Mouse (Mus musculus) bone marrow macrophage, adult 2 months (primary cell): ENCODE results near the gene Babam2. TPM values are rescaled to one million over a fixed set of nuclear protein-coding genes. Genes with fewer than 3 reads are reported as not detected.

Experiments
- H3K27ac ChIP-seq: 2 replicates; pipeline ENCODE4 v1.5.1; 2012; ENCODE audit warnings: low read depth, low read length; ENCODE audit not compliant: insufficient read depth
- H3K4me1 ChIP-seq: 2 replicates; pipeline ENCODE4 v1.6.1; 2012; ENCODE audit warnings: low read length; ENCODE audit not compliant: control insufficient read depth, insufficient read depth
- H3K4me3 ChIP-seq: 2 replicates; pipeline ENCODE4 v1.5.1; 2012; ENCODE audit warnings: mild to moderate bottlenecking, low read length, moderate library complexity; ENCODE audit not compliant: insufficient read depth
- CTCF ChIP-seq: IDR thresholded peaks from 2 replicates; pipeline ENCODE4 v1.5.1; 2012; ENCODE audit warnings: low read depth, mild to moderate bottlenecking, low read length, moderate library complexity
- POLR2A ChIP-seq: IDR thresholded peaks from 2 replicates; pipeline ENCODE4 v1.6.1; 2012; ENCODE audit warnings: mild to moderate bottlenecking, low read depth, low read length, borderline replicate concordance
- polyA plus RNA-seq: library from polyadenylated mRNA; stranded (reverse); fragments of >200 nt; gene quantifications from 2 replicates; pipeline ENCODE4 v1.2.4, GENCODE M21; 2012; ENCODE audit not compliant: missing spikeins, insufficient read depth, insufficient read length

Babam2 gene
- polyA plus RNA-seq, 1 experiment = 69.4 TPM

DNA sequence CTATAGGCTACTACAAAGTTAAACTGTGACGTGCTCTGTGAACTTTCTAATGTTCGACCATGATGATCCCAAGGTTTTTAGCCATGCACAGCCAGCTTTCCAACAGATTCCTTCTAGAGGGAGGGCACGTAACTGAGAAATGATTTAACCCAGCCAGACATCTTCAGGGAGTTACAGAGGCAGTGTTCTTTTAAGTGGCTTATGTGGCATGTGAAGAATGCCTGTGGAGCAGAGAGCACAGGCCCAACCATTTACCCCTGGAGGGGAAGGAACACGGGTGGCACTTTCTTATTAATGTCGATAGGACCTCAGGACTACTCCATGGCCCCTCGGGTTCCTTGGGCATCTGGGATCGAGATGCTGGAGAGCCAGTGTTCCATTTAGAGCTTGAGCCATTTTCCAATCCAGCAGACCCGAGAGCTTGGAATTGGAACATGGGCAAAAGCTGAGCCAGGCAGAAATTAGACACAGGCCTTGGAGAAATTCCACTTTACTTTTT lies 233.7 kb downstream of the Babam2 start:
- H3K4me1 ChIP-seq = peaks cover 7% of the 10 kb centered on the region
- TF ChIP-seq POLR2A (no peak), CTCF (no peak)
- no peak overlapping the region for H3K4me3 ChIP-seq
- no peak overlapping the region for H3K27ac ChIP-seq

DNA sequence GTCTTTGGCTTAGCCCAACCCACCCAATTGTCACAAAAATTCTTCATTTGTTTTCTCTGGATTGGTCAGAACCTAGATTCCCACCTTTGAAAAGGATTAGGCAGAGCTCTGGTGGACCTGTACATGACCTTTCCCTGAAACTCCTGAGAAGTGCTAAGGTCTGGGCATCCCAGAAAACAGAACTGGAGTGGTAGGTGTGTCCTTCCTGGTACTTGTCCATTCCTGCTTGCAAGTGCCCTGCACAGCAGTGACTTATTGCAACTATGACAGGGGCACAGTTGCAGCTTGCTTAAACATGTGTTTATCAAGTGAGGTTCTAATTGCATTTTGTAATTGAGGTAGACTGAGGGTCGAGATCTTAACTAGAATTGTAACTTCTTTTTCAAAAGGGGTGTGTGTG lies 234.2 kb downstream of the Babam2 start:
- Histone ChIP-seq H3K4me1 (peaks cover 11% of the 10 kb centered on the region), H3K27ac (no peak overlapping the region)
- no peak for TF ChIP-seq POLR2A

DNA sequence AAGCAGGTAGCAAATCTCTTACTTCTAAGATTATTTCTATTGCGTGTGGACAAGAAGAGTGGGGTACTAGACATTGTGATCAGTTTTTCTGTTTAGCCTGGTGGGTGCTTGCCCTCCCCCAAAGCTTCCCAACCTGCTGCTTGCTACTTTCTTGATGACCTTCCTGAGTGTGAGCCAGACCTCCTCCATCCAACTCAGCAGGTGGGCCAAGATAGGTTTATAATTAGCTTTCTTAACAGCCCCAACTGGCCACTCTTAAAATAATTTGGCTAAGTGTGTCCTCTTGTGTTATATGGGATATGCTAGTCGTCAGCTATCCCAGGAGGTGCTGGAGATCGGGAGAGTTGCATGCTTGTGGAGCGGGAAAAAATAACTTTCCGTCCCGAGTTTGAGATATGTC lies 235.8 kb downstream of the Babam2 start:
- peaks cover 13% of the 10 kb centered on the region for H3K4me1 ChIP-seq
- H3K27ac ChIP-seq = no peak overlapping the region
- no peak for TF ChIP-seq CTCF
- no peak for TF ChIP-seq POLR2A
- H3K4me3 ChIP-seq = no peak overlapping the region

More for the DNA sequence above, 234.2 kb downstream of the Babam2 start:
- H3K4me3 ChIP-seq = no peak overlapping the region

DNA sequence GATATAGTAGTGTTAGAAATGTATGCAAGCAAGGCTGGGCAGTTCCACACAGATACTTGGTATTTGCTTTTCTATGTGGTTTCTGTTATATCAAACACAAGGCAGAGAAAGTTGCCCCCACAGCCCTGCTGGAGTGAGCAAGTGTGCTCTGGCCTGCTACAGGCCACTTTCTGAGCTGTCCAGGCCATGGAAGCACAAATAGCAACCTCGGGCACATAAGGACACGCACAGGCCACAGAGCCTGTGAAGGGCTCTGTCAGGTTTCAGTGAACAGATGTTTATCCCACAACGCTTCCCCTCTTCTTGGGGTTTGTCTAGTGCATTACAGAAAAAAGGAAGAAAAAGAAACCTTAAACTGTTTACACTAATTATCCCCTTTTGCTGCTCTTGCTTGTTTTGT lies 236.9 kb downstream of the Babam2 start:
- no peak overlapping the region for H3K4me3 ChIP-seq
- H3K27ac ChIP-seq = no peak overlapping the region
- TF ChIP-seq POLR2A (no peak), CTCF (no peak)
- peaks cover 13% of the 10 kb centered on the region for H3K4me1 ChIP-seq

DNA sequence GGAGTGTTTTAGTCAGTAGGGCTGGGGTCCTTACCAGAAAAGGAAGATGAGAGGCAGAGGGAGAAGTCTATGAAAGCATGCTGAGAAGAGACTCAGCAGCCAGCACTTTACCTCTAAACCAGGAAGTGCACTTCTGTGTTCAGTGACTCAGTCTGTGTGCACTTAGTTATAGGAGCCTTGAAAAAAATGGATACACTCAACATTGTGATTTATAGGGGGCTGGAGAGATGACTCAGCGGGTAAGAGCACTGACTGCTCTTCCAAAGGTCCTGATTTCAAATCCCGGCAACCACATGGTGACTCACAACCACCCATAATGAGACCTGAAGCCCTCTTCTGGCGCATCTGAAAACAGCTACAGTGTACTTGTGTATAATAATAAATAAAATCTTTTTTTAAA lies 238.5 kb downstream of the Babam2 start:
- TF ChIP-seq POLR2A (no peak), CTCF (no peak)
- Histone ChIP-seq H3K4me1 (peaks cover 17% of the 10 kb centered on the region), H3K4me3 (no peak overlapping the region), H3K27ac (no peak overlapping the region)

DNA sequence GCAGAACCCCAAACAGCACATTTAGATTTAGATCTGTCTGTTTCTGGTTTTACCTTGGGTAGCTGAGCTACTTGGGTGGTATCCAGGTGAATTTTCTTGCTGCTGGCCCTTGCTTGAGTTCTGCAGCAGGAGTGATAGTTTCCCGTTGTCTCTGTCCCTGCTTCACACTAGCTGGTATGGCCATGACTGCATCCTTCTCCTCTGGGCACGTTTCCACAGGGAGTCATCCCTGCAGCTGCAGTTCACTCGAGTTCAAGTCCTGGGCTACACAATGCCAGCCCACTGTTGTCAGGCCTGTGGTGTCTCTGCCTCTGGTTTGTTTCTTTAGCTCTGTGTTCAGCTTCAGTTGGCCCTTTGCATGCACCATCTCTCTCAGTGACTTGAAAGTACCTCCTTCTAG lies 239.0 kb downstream of the Babam2 start:
- peaks cover 20% of the 10 kb centered on the region for H3K4me1 ChIP-seq
- H3K4me3 ChIP-seq = no peak overlapping the region
- H3K27ac ChIP-seq = no peak overlapping the region
- TF ChIP-seq CTCF = no peak
- no peak for TF ChIP-seq POLR2A

DNA sequence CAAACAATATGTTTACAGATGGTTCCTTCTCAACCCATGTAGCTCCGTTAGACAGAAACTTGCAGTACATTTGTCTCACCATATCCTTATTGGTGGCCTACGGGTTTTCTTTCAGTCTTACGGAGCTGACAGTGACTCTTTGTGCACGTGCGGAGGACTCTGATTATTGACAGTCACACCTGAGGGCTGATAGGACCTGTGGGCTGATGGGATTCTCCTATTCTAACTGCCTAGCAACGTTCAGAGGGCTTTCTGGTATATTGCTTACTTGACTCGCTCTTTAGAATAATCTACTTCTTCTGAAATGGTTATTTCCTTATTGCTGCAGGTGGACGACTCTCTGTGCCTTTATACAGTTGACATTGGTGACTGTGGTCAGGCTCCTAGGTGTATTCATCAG lies 243.4 kb downstream of the Babam2 start:
- Histone ChIP-seq H3K27ac (no peak overlapping the region), H3K4me1 (peaks cover 28% of the 10 kb centered on the region), H3K4me3 (no peak overlapping the region)
- no peak for TF ChIP-seq CTCF
- no peak for TF ChIP-seq POLR2A

DNA sequence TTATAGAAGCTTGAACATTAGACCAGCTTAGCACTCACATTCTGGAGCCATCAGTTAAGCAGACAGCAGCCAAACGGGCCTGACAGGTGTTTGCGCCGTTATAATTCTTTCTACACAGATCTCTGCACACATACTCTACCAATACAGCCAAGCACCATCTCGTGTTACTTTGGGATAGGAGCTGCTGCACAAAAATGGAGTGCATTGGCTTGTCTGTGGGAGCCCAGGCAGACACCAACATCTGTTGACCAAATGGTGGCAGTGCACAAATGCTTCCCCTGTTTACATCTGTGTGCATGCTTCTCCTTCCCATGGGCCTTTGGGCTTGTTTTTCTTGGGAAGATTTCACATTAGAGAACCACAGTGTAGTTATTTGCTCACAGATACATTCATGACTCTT lies 249.7 kb downstream of the Babam2 start:
- H3K4me1 ChIP-seq = peaks cover 6% of the 10 kb centered on the region
- TF ChIP-seq POLR2A (no peak), CTCF (no peak)
- no peak overlapping the region for H3K4me3 ChIP-seq
- no peak overlapping the region for H3K27ac ChIP-seq

DNA sequence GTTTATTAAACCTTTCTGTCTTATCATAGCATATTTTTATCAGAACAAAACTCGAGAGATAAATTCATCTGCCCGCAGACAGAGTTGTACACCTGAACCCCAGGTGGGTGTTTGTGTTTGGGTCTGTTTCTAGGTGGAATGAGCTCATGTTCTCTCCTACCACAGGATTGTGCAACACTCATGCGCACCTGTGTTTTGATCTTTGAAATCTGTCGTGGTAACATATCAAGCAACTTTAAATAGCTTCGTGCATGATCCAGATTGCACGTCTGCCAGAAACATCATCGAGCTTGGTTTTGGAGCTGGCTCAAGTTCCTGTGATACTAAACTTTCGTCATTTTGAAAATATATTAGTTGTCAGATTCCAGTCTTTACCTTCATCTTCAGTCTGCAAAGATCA lies 251.9 kb downstream of the Babam2 start:
- TF ChIP-seq CTCF (no peak), POLR2A (no peak)
- H3K27ac ChIP-seq = no peak overlapping the region

DNA sequence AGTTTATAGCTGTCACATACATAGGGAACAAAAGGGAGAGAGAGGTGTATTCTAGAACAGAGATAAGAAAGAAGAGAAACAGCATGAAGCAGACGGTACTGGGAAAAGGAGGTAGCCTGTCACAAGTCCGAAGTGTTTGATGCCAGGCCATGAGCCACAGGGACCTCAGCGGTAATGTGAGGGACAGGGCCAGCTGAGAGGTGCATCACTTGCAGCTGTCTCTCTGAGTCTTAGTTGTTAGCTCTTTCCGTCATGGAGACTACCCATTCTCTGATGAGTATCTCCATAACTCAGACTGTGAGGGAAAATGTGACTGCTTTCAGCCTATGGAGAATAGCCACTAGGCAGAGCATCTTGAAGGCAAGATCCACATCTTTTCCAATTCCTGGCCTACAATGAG lies 253.0 kb downstream of the Babam2 start:
- Histone ChIP-seq H3K27ac (no peak overlapping the region), H3K4me1 (peaks cover 2% of the 10 kb centered on the region), H3K4me3 (no peak overlapping the region)
- no peak for TF ChIP-seq POLR2A

More for the DNA sequence above, 251.9 kb downstream of the Babam2 start:
- no peak overlapping the region for H3K4me3 ChIP-seq
- H3K4me1 ChIP-seq = no peaks in the 10 kb centered on the region

DNA sequence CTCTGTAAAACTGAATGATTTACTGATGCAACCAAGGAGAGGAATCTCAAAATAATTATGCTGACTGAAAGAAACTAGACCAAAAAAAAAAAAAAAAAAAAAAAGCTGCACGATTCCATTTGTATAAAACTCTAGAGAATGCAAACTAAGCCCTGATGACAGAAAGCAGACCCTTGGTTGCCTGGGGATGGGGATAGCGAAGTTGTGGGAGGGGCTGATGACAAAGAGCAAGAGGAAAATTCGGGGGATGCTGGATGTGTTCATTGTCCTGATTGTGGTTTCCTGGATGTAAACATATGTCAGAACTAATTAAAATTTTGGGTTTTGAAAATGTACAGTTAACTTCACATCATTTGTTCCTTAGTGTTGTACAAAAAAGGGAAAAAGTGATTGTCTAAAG lies 257.7 kb downstream of the Babam2 start:
- H3K4me1 ChIP-seq = peaks cover 7% of the 10 kb centered on the region
- H3K27ac ChIP-seq = no peak overlapping the region
- no peak overlapping the region for H3K4me3 ChIP-seq
- TF ChIP-seq CTCF = no peak
- TF ChIP-seq POLR2A = no peak
